Mouse (Mus musculus): ENCODE results near the gene Vps72.
A peak's percentile ranks its signal among the peaks of the same experiment; 100 is the strongest.
"Not testable (repeated sequence)": the region's sequence is repeated elsewhere in the genome, so short reads cannot be mapped to it uniquely, and the experiment has no call there.

The Vps72 gene

GRCm38 (mm10) chr3:95110911-95111726 is at the start of gene Vps72:
Gene Vps72, plus strand, starts transcription at chr3:95111022.
- DNase-seq, result peak; percentile 95

- DNase-seq, result no peak
These were observed 47.1 kb upstream of the Vps72 start for GRCm38 (mm10) chr3:95063741-95064140.

- DNase-seq, result no peak
These were observed 45.3 kb upstream of the Vps72 start for GRCm38 (mm10) chr3:95065553-95065952.

GRCm38 (mm10) chr3:95066095-95066494 is 44.7 kb upstream of the Vps72 start:
- DNase-seq, result no peak

GRCm38 (mm10) chr3:95066570-95066969 is 44.3 kb upstream of the Vps72 start:
- no peak for DNase-seq

GRCm38 (mm10) chr3:95071606-95072005 is 39.2 kb upstream of the Vps72 start:
- DNase-seq, result no peak

- no peak for DNase-seq
These were observed 22.8 kb upstream of the Vps72 start for GRCm38 (mm10) chr3:95088071-95088470.

- no peak for DNase-seq
These were observed 10.0 kb upstream of the Vps72 start for GRCm38 (mm10) chr3:95100854-95101253.

GRCm38 (mm10) chr3:95105121-95105520 is 5.7 kb upstream of the Vps72 start:
- no peak for DNase-seq

GRCm38 (mm10) chr3:95105586-95106337 is 5.1 kb upstream of the Vps72 start:
- DNase-seq, result no peak

- peak; percentile 98 for DNase-seq
These were observed 4.3 kb upstream of the Vps72 start, which contains the start of gene Pip5k1a for GRCm38 (mm10) chr3:95106338-95107117. Gene Pip5k1a, minus strand, starts transcription at chr3:95106930.

GRCm38 (mm10) chr3:95107308-95107707 is 3.5 kb upstream of the Vps72 start:
- not testable (repeated sequence) for DNase-seq

GRCm38 (mm10) chr3:95107898-95108297 is 2.9 kb upstream of the Vps72 start:
- peak; percentile 24 for DNase-seq

GRCm38 (mm10) chr3:95112760-95113159 is 1.9 kb downstream of the Vps72 start:
- no peak for DNase-seq

- DNase-seq, result no peak
These were observed 6.9 kb downstream of the Vps72 start for GRCm38 (mm10) chr3:95117751-95118150.

GRCm38 (mm10) chr3:95121580-95121979 is 10.8 kb downstream of the Vps72 start:
- DNase-seq, result peak; percentile 62

- peak; percentile 42 for DNase-seq
These were observed 13.4 kb downstream of the Vps72 start, which contains the start of gene Tmod4 for GRCm38 (mm10) chr3:95124246-95124645. Gene Tmod4, plus strand, starts transcription at chr3:95124476.

GRCm38 (mm10) chr3:95124972-95125371 is 14.2 kb downstream of the Vps72 start:
- peak; percentile 81 for DNase-seq

GRCm38 (mm10) chr3:95129226-95129651 is 18.4 kb downstream of the Vps72 start:
- DNase-seq, result no peak

- DNase-seq, result no peak
These were observed 19.3 kb downstream of the Vps72 start for GRCm38 (mm10) chr3:95130081-95130480.

- DNase-seq, result not testable (repeated sequence)
These were observed 21.6 kb downstream of the Vps72 start for GRCm38 (mm10) chr3:95132389-95132788.

GRCm38 (mm10) chr3:95133176-95133575 is 22.4 kb downstream of the Vps72 start:
- no peak for DNase-seq

- DNase-seq, result peak; percentile 95
These were observed 22.9 kb downstream of the Vps72 start, which contains the start of the genes Scnm1 and Lysmd1 for GRCm38 (mm10) chr3:95133680-95134101. Gene Scnm1, minus strand, starts transcription at chr3:95134011. Gene Lysmd1, plus strand, starts transcription at chr3:95134088.

Data from lung, postnatal 10 days (tissue).